Mouse (Mus musculus) embryonic fibroblast, embryonic 13.5 days (primary cell): ENCODE data around the gene Ppp1r1c. TPM values are rescaled to one million over a fixed set of nuclear protein-coding genes. Genes with fewer than 3 reads are reported as not detected.
"Not testable (repeated sequence)": the region's sequence is repeated elsewhere in the genome, so short reads cannot be mapped to it uniquely, and the experiment has no call there.

ENCODE experiments used
- H3K27ac ChIP-seq: 2 replicates; pipeline ENCODE4 v1.5.1; 2012; ENCODE audit warnings: low read length, control low read depth, inconsistent platforms; ENCODE audit not compliant: insufficient read depth
- H3K4me1 ChIP-seq: 2 replicates; pipeline ENCODE4 v1.6.1; 2011; ENCODE audit warnings: low read length; ENCODE audit not compliant: control insufficient read depth, insufficient read depth
- H3K4me3 ChIP-seq: 2 replicates; pipeline ENCODE4 v1.5.1; 2011; ENCODE audit warnings: mild to moderate bottlenecking, control low read depth, low read length; ENCODE audit not compliant: insufficient read depth
- CTCF ChIP-seq: IDR thresholded peaks from 2 replicates; pipeline ENCODE4 v1.5.1; 2011; ENCODE audit warnings: mild to moderate bottlenecking, control low read depth, low read length, moderate library complexity, borderline replicate concordance; ENCODE audit not compliant: insufficient read depth
- POLR2A ChIP-seq: IDR thresholded peaks from 2 replicates; pipeline ENCODE4 v1.6.1; 2011; ENCODE audit warnings: low read depth, mild to moderate bottlenecking, control low read depth, low read length, moderate library complexity
- polyA plus RNA-seq: library from polyadenylated mRNA; stranded (reverse); fragments of >200 nt; gene quantifications from 2 replicates; pipeline ENCODE4 v1.2.4, GENCODE M21; 2011; ENCODE audit warnings: low read depth; ENCODE audit not compliant: missing spikeins, insufficient read length

The Ppp1r1c gene
- polyA plus RNA-seq, 1 experiment = not detected

- no peak for TF ChIP-seq POLR2A
- no peak for TF ChIP-seq CTCF
- H3K27ac ChIP-seq = no peak overlapping the region
Observed at GRCm38 (mm10) chr2:79839090-79839489, 131.5 kb downstream of the Ppp1r1c start.

GRCm38 (mm10) chr2:79839513-79839912 is 131.9 kb downstream of the Ppp1r1c start:
- TF ChIP-seq CTCF (no peak), POLR2A (no peak)
- no peaks in the 10 kb centered on the region for H3K4me1 ChIP-seq
- H3K4me3 ChIP-seq = no peak overlapping the region
- no peak overlapping the region for H3K27ac ChIP-seq

More at GRCm38 (mm10) chr2:79839090-79839489, 131.5 kb downstream of the Ppp1r1c start:
- Histone ChIP-seq H3K4me3 (no peak overlapping the region), H3K4me1 (no peaks in the 10 kb centered on the region)

GRCm38 (mm10) chr2:79847396-79847795 is 139.8 kb downstream of the Ppp1r1c start:
- H3K4me3 ChIP-seq, H3K27ac ChIP-seq, H3K4me1 ChIP-seq: not testable (repeated sequence)

GRCm38 (mm10) chr2:79856874-79857273 is 149.3 kb downstream of the Ppp1r1c start:
- Histone ChIP-seq H3K4me1 (no peaks in the 10 kb centered on the region), H3K4me3 (no peak overlapping the region), H3K27ac (no peak overlapping the region)
- no peak for TF ChIP-seq CTCF
- no peak for TF ChIP-seq POLR2A

GRCm38 (mm10) chr2:79865275-79865999 is 157.9 kb downstream of the Ppp1r1c start:
- Histone ChIP-seq H3K27ac (no peak overlapping the region), H3K4me1 (no peaks in the 10 kb centered on the region), H3K4me3 (no peak overlapping the region)
- no peak for TF ChIP-seq POLR2A
- no peak for TF ChIP-seq CTCF

Other genes with a start within 250 kb of the Ppp1r1c start
- gene Itprid2, start 72.4 kb upstream of the Ppp1r1c start, polyA plus RNA-seq = 26.8 and 27.8 TPM in 2 replicates